Comparison of ENCODE assay signal across 15 mouse cellular contexts in genomic region chr15:99019436-99019835, GRCm38 (mm10). TPM values are rescaled to one million over a fixed set of nuclear protein-coding genes. Genes with fewer than 3 reads are reported as not detected.
DNase-seq lines count a peak whose midpoint lies in the region; ATAC-seq and TF ChIP-seq lines count a peak whose summit lies in the region.
"Had no signal": no experiment of that assay in that cellular context is flagged by ENCODE, and none has a peak within 500 bp of the region (broad histone marks: within the 10 kb centered on the region; RNA-seq: fewer than 3 reads in every experiment).

No protein-coding gene starts in this region.

- TF ChIP-seq CTCF in gastrocnemius, adult 2 months (IDR thresholded peaks at IDR 0.05), result no peak
- TF ChIP-seq CTCF in hindbrain, postnatal 0 days (IDR thresholded peaks at IDR 0.05; ENCODE audit: low read depth), result no peak
- TF ChIP-seq CTCF in E14TG2a.4 (conservative IDR thresholded peaks at IDR 0.05; ENCODE audit: low read length), result no peak
- TF ChIP-seq CTCF in intestine, postnatal 0 days (IDR thresholded peaks at IDR 0.05; ENCODE audit: low read depth), result no peak

- no peak for ATAC-seq in hindbrain, postnatal 0 days
- no peak for ATAC-seq in hindbrain, embryonic 13.5 days (ENCODE audit: low FRiP score)
- ATAC-seq in intestine, postnatal 0 days, result no peak

- H3K27ac ChIP-seq in gastrocnemius, adult 2 months, result peak overlapping the region; percentile 72
- H3K27ac ChIP-seq in hindbrain, postnatal 0 days, result 0 out of 2 replicates have a peak overlapping the region, but pooled peaks have one; percentile 3
- H3K27ac ChIP-seq in hindbrain, embryonic 13.5 days, result no peak overlapping the region
- no peak overlapping the region for H3K27ac ChIP-seq in intestine, postnatal 0 days (ENCODE audit: low read depth, low read length)
- H3K27ac ChIP-seq: midbrain, embryonic 12.5 days had no signal

- no peaks in the 10 kb centered on the region for H3K27me3 ChIP-seq in hindbrain, postnatal 0 days (ENCODE audit: insufficient read depth, low read length)
- peaks cover 6% of the 10 kb centered on the region; the same call in 1 of the 2 replicates for H3K27me3 ChIP-seq in hindbrain, embryonic 13.5 days
- H3K27me3 ChIP-seq in E14TG2a.4 (ENCODE audit: insufficient read depth, low read length), result no peaks in the 10 kb centered on the region
- H3K27me3 ChIP-seq in intestine, postnatal 0 days (replicated peaks; ENCODE audit: control insufficient read depth, insufficient read depth, low read length), result no peaks in the 10 kb centered on the region

- H3K4me3 ChIP-seq in gastrocnemius, adult 2 months, result no peak overlapping the region
- no peak overlapping the region for H3K4me3 ChIP-seq in hindbrain, postnatal 0 days (ENCODE audit: low read length)
- H3K4me3 ChIP-seq in hindbrain, embryonic 13.5 days, result no peak overlapping the region
- H3K4me3 ChIP-seq in E14TG2a.4 (replicated peaks; ENCODE audit: low read length), result peak overlapping the region; percentile 27; the same call in 1 of the 2 replicates
- H3K4me3 ChIP-seq in intestine, postnatal 0 days (ENCODE audit: low read depth, low read length), result no peak overlapping the region
- H3K4me3 ChIP-seq: midbrain, embryonic 12.5 days had no signal

- no peak overlapping the region for H3K4me2 ChIP-seq in hindbrain, postnatal 0 days (ENCODE audit: low read depth, low read length)
- no peak overlapping the region for H3K4me2 ChIP-seq in hindbrain, embryonic 13.5 days
- no peak overlapping the region for H3K4me2 ChIP-seq in intestine, postnatal 0 days (replicated peaks; ENCODE audit: low read depth)
- H3K4me2 ChIP-seq: midbrain, embryonic 12.5 days had no signal

- no peaks in the 10 kb centered on the region for H3K36me3 ChIP-seq in hindbrain, postnatal 0 days (ENCODE audit: insufficient read depth, low read length)
- H3K36me3 ChIP-seq in hindbrain, embryonic 13.5 days, result no peaks in the 10 kb centered on the region
- H3K36me3 ChIP-seq in E14TG2a.4 (ENCODE audit: insufficient read depth, low read length), result no peaks in the 10 kb centered on the region
- no peaks in the 10 kb centered on the region for H3K36me3 ChIP-seq in intestine, postnatal 0 days (ENCODE audit: control insufficient read depth, insufficient read depth)
- H3K36me3 ChIP-seq: midbrain, embryonic 12.5 days had no signal

- H3K9ac ChIP-seq in hindbrain, postnatal 0 days (replicated peaks; ENCODE audit: low read length), result no peak overlapping the region
- no peak overlapping the region for H3K9ac ChIP-seq in hindbrain, embryonic 13.5 days
- H3K9ac ChIP-seq in intestine, postnatal 0 days (ENCODE audit: low read depth, low read length), result 0 out of 2 replicates have a peak overlapping the region, but pooled peaks have one; percentile 0
- H3K9ac ChIP-seq: midbrain, embryonic 12.5 days had no signal

- H3K4me1 ChIP-seq in hindbrain, postnatal 0 days (ENCODE audit: insufficient read depth, low read length), result peaks cover 5% of the 10 kb centered on the region; the same call in 1 of the 2 replicates
- peaks cover 15% of the 10 kb centered on the region for H3K4me1 ChIP-seq in hindbrain, embryonic 13.5 days (replicated peaks)
- H3K4me1 ChIP-seq in E14TG2a.4 (replicated peaks; ENCODE audit: low read depth, low read length), result peaks cover 35% of the 10 kb centered on the region
- no peaks in the 10 kb centered on the region for H3K4me1 ChIP-seq in intestine, postnatal 0 days (replicated peaks; ENCODE audit: control insufficient read depth, insufficient read depth, low read length)

- no peaks in the 10 kb centered on the region for H3K9me3 ChIP-seq in hindbrain, postnatal 0 days (ENCODE audit: low read length)
- no peaks in the 10 kb centered on the region for H3K9me3 ChIP-seq in hindbrain, embryonic 13.5 days
- peaks cover 7% of the 10 kb centered on the region; the same call in 1 of the 2 replicates for H3K9me3 ChIP-seq in E14TG2a.4 (ENCODE audit: low read length)
- no peaks in the 10 kb centered on the region for H3K9me3 ChIP-seq in intestine, postnatal 0 days (ENCODE audit: control insufficient read depth)
- H3K9me3 ChIP-seq: midbrain, embryonic 12.5 days had no signal

- 58% methylated on average over 8 of the region's 8 CpGs for WGBS in hindbrain, postnatal 0 days
- 62% methylated on average over 8 of the region's 8 CpGs for WGBS in hindbrain, embryonic 13.5 days
- 56% methylated on average over 8 of the region's 8 CpGs for WGBS in intestine, postnatal 0 days

- intact Hi-C loops in gastrocnemius, adult 2 months (cut with DNase I), result no loop called here
- intact Hi-C loops in left cerebral cortex, postnatal 36 days (cut with DNase I), result no loop called here

- DNase-seq in gastrocnemius, adult 2 months, result no peak
- DNase-seq in gastrocnemius, postnatal 10 days, result no peak
- no peak for DNase-seq in hindbrain, postnatal 0 days (ENCODE audit: low spot score)
- no peak for DNase-seq in cerebellum, postnatal 10 days
- DNase-seq in left cerebral cortex, postnatal 36 days (ENCODE audit: low spot score in 2 of 2), result no peak
- DNase-seq: adrenal gland, adult 2 months; cerebellum, adult 9-10 months; embryo, embryonic 11 days; layer of hippocampus, postnatal 36 days; liver; lung, postnatal 14 days had no signal

RNA-seq across cellular contexts. Expression of gene Tuba1c, which starts 10.3 kb away (rescaled TPM):
- total RNA-seq in gastrocnemius, adult 2 months (2021), result 1 to 10 TPM; 7.1 to 7.7 TPM
- 10 to 100 TPM; 31.9 to 39.8 TPM for total RNA-seq in gastrocnemius, postnatal 10 days (2021)
- 43.8 and 58.3 TPM in 2 replicates for total RNA-seq in hindbrain, postnatal 0 days (2014; rRNA removed)
- 24.0 and 24.2 TPM in 2 replicates for polyA plus RNA-seq in hindbrain, postnatal 0 days (2015; fragmentation: Nextera tagmentation; extraction: Ambion mirVana)
- polyA plus RNA-seq in hindbrain, embryonic 13.5 days (2015; fragmentation: Nextera tagmentation; extraction: Ambion mirVana), result 28.1 and 28.2 TPM in 2 replicates
- polyA plus RNA-seq in intestine, postnatal 0 days (2015; fragmentation: Nextera tagmentation; extraction: Ambion mirVana), result 271 and 315 TPM in 2 replicates
- total RNA-seq in left cerebral cortex, postnatal 36 days (2021), result 10 to 100 TPM; 60.3 to 78.5 TPM

RNA-seq across cellular contexts. Expression of gene Prph, which starts 35.5 kb away (rescaled TPM):
- 1 to 10 TPM in 1 of 2 experiments, under 1 TPM in 1; 0.31 to 1.2 TPM for total RNA-seq in gastrocnemius, adult 2 months (2021)
- total RNA-seq in gastrocnemius, postnatal 10 days (2021), result 1 to 10 TPM; 1.7 to 2.0 TPM
- total RNA-seq in hindbrain, postnatal 0 days (2014; rRNA removed), result 62.6 and 70.9 TPM in 2 replicates
- polyA plus RNA-seq in hindbrain, postnatal 0 days (2015; fragmentation: Nextera tagmentation; extraction: Ambion mirVana), result 50.0 and 53.5 TPM in 2 replicates
- 62.4 and 78.7 TPM in 2 replicates for polyA plus RNA-seq in hindbrain, embryonic 13.5 days (2015; fragmentation: Nextera tagmentation; extraction: Ambion mirVana)
- polyA plus RNA-seq in intestine, postnatal 0 days (2015; fragmentation: Nextera tagmentation; extraction: Ambion mirVana), result 29.8 and 32.7 TPM in 2 replicates
- total RNA-seq in left cerebral cortex, postnatal 36 days (2021), result 1 to 10 TPM in 1 of 2 experiments, under 1 TPM in 1; 0.97 to 1.8 TPM

RNA-seq across cellular contexts. Expression of gene Troap, which starts 54.9 kb away (rescaled TPM):
- total RNA-seq in gastrocnemius, adult 2 months (2021), result not detected
- 1 to 10 TPM; 2.5 to 4.6 TPM for total RNA-seq in gastrocnemius, postnatal 10 days (2021)
- 4.3 and 10.5 TPM in 2 replicates for total RNA-seq in hindbrain, postnatal 0 days (2014; rRNA removed)
- polyA plus RNA-seq in hindbrain, postnatal 0 days (2015; fragmentation: Nextera tagmentation; extraction: Ambion mirVana), result 4.5 and 6.4 TPM in 2 replicates
- 8.4 and 10.0 TPM in 2 replicates for polyA plus RNA-seq in hindbrain, embryonic 13.5 days (2015; fragmentation: Nextera tagmentation; extraction: Ambion mirVana)
- 4.8 TPM in 2 replicates for polyA plus RNA-seq in intestine, postnatal 0 days (2015; fragmentation: Nextera tagmentation; extraction: Ambion mirVana)
- under 1 TPM in 1 of 2 experiments, not detected in 1; 0.32 TPM for total RNA-seq in left cerebral cortex, postnatal 36 days (2021)

Comparison
In these comparisons a context has a peak if more than half of its experiments do, and no peak if none do; other contexts are left out.
1. H3K27ac ChIP-seq: peak in gastrocnemius, adult 2 months (single experiment) and hindbrain, postnatal 0 days (single experiment); none in hindbrain, embryonic 13.5 days (single experiment) and intestine, postnatal 0 days (single experiment).
2. RNA of gene Prph, which starts 35.5 kb away (total RNA-seq): 62.6 to 70.9 TPM in hindbrain, postnatal 0 days; 1.7 to 2.0 TPM in gastrocnemius, postnatal 10 days, 0.97 to 1.8 TPM in left cerebral cortex, postnatal 36 days and 0.31 to 1.2 TPM in gastrocnemius, adult 2 months; every median in the first group is over 10 times any median in the second.